Mouse (Mus musculus) CD4-positive, CD25-positive, alpha-beta regulatory T cell (primary cell): ENCODE data around the gene Mfsd2a. TPM values are rescaled to one million over a fixed set of nuclear protein-coding genes. Genes with fewer than 3 reads are reported as not detected.

Source experiments
- polyA plus RNA-seq: library from polyadenylated mRNA; unstranded; fragments of 100-300 nt; shearing (Covaris generic); gene quantifications from one replicate; pipeline ENCODE4 v1.2.1, GENCODE M21; 2017

The Mfsd2a gene
- 3.9 TPM for polyA plus RNA-seq

DNA sequence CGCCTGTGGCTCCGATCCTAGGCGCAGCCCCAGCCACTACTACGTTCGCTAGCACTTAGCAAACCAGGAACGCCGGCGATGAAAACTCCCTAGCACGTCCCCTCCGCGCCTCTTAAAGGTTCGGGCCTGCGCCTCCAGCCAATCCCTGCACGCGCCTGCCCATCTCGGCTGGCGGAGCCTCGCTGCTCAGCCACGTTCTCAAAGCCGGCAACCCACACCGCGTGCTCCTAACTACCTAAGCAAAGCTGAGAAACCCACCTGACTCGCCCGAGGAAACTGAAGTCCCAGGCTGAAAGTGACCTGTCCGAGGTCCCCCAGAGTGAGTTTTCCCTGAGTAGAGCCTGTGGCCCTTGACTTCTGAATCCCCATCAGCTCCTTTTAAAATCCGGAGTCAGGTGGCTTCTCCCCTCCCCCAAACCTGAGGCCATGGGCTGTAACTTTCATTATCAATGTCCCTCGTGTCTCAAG, at the start of gene Mfsd2a:
Gene Mfsd2a (minus strand): TSS at position 89 of the 468 bp plus-strand sequence.

DNA sequence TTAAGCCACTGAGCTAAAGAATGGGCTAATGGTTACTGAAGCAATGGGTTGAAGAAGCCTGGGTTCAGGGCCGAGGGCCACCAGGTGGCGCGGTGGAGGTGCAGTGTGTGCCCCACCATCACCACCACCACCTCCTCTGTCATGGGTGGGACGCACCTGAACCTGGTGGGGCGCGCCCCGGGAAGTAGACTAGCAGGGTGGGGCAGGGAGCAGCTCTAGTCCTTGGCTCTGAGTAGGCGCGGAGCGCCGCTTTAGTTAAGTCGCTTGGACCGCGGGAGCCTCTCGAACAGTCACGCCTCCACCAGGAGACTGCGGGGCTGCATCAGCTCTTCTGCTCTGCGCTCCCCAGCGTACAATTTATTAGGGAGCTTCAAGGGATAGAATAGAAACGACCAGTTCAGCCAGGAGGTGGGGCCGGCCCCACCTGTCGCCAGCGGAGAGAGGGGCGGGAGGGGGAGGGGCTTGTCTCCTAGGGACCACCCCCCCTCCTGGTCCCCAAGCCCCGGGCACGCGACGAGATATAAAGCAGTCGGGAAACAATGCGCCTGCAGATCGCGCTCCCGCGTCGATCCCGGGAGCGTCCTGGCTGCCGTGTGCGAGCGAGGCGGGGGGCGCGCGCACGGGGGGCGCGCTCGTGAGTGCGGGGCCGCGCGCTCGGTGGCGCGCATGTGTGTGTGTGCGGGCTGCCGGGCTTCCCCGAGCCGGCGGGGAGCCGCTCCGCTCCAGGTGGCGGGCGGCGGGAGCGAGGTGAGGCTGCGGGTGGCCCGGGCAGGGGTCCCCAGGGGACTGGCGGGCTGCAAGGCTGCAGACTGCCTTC, 34.6 kb upstream of the Mfsd2a start, which contains the start of gene Mycl:
Gene Mycl (plus strand): TSS at position 249 of the 817 bp plus-strand sequence.

Other genes with a start within 250 kb of the Mfsd2a start
- 94.3 TPM for gene Ppt1, start 124.9 kb downstream of the Mfsd2a start, polyA plus RNA-seq
- 132 TPM for gene Cap1, start 75.1 kb downstream of the Mfsd2a start, polyA plus RNA-seq
- 0.05 TPM for gene Mycl, start 34.5 kb upstream of the Mfsd2a start, polyA plus RNA-seq
- 22.5 TPM for gene Trit1, start 55.4 kb upstream of the Mfsd2a start, polyA plus RNA-seq
- gene Bmp8b, start 144.0 kb upstream of the Mfsd2a start, polyA plus RNA-seq = 0.18 TPM
- not detected for gene Oxct2b, start 155.1 kb upstream of the Mfsd2a start, polyA plus RNA-seq
- gene Ppie, start 178.8 kb upstream of the Mfsd2a start, polyA plus RNA-seq = 94.3 TPM
- 0.26 TPM for gene Hpcal4, start 222.0 kb upstream of the Mfsd2a start, polyA plus RNA-seq
- gene Nt5c1a, start 240.3 kb upstream of the Mfsd2a start, polyA plus RNA-seq = not detected